ENCODE assay signal across 19 mouse cellular contexts in genomic region chr14:55066042-55066441, GRCm38 (mm10). TPM values are rescaled to one million over a fixed set of nuclear protein-coding genes. Genes with fewer than 3 reads are reported as not detected.
DNase-seq lines count a peak whose midpoint lies in the region; ATAC-seq lines count a peak whose summit lies in the region.
"Had no signal": no experiment of that assay in that cellular context is flagged by ENCODE, and none has a peak within 500 bp of the region (broad histone marks: within the 10 kb centered on the region; RNA-seq: fewer than 3 reads in every experiment).

No protein-coding gene starts in this region.

- ATAC-seq in forebrain, embryonic 15.5 days (replicated peaks) = no peak
- ATAC-seq in forebrain, embryonic 12.5 days (ENCODE audit: low FRiP score) = no peak
- no peak for ATAC-seq in liver, embryonic 12.5 days
- ATAC-seq in liver, embryonic 11.5 days (replicated peaks; ENCODE audit: low FRiP score) = no peak
- ATAC-seq: liver, postnatal 0 days; Patski had no signal

- no peak overlapping the region for H3K4me2 ChIP-seq in forebrain, embryonic 15.5 days (replicated peaks)
- no peak overlapping the region for H3K4me2 ChIP-seq in forebrain, embryonic 12.5 days
- H3K4me2 ChIP-seq in liver, embryonic 12.5 days = 0 out of 2 replicates have a peak overlapping the region, but pooled peaks have one; percentile 89
- no peak overlapping the region for H3K4me2 ChIP-seq in liver, embryonic 11.5 days
- H3K4me2 ChIP-seq: heart, embryonic 15.5 days; limb, embryonic 15.5 days; neural tube, embryonic 15.5 days had no signal

- H3K27ac ChIP-seq in forebrain, embryonic 15.5 days (replicated peaks) = 0 out of 2 replicates have a peak overlapping the region, but pooled peaks have one; percentile 46
- no peak overlapping the region for H3K27ac ChIP-seq in forebrain, embryonic 12.5 days
- no peak overlapping the region for H3K27ac ChIP-seq in liver, embryonic 12.5 days
- no peak overlapping the region for H3K27ac ChIP-seq in liver, embryonic 11.5 days (ENCODE audit: low read depth, low read length)
- H3K27ac ChIP-seq: heart, embryonic 15.5 days; limb, embryonic 15.5 days; neural tube, embryonic 15.5 days; stomach, postnatal 0 days had no signal

- H3K9ac ChIP-seq in forebrain, embryonic 15.5 days (replicated peaks) = no peak overlapping the region
- no peak overlapping the region for H3K9ac ChIP-seq in forebrain, embryonic 12.5 days
- H3K9ac ChIP-seq in liver, embryonic 12.5 days = no peak overlapping the region
- H3K9ac ChIP-seq in liver, embryonic 11.5 days (ENCODE audit: low read depth, low read length) = no peak overlapping the region
- H3K9ac ChIP-seq: heart, embryonic 15.5 days; limb, embryonic 15.5 days; liver, postnatal 0 days; neural tube, embryonic 15.5 days had no signal

- H3K36me3 ChIP-seq in forebrain, embryonic 15.5 days = peaks cover 77% of the 10 kb centered on the region
- peaks cover 84% of the 10 kb centered on the region for H3K36me3 ChIP-seq in forebrain, embryonic 12.5 days (replicated peaks)
- H3K36me3 ChIP-seq in liver, embryonic 12.5 days = peaks cover 12% of the 10 kb centered on the region
- H3K36me3 ChIP-seq in liver, embryonic 11.5 days (ENCODE audit: control insufficient read depth, insufficient read depth, low read length) = no peaks in the 10 kb centered on the region
- H3K36me3 ChIP-seq: heart, embryonic 15.5 days had no signal

- no peaks in the 10 kb centered on the region for H3K9me3 ChIP-seq in forebrain, embryonic 15.5 days
- no peaks in the 10 kb centered on the region for H3K9me3 ChIP-seq in forebrain, embryonic 12.5 days
- H3K9me3 ChIP-seq in liver, embryonic 12.5 days (replicated peaks) = no peaks in the 10 kb centered on the region
- no peaks in the 10 kb centered on the region for H3K9me3 ChIP-seq in liver, embryonic 11.5 days (ENCODE audit: control insufficient read depth, low read length)
- H3K9me3 ChIP-seq: heart, embryonic 15.5 days; limb, embryonic 15.5 days; neural tube, embryonic 15.5 days had no signal

- 91% methylated on average over 8 of the region's 8 CpGs for WGBS in forebrain, embryonic 15.5 days
- 91% methylated on average over 8 of the region's 8 CpGs for WGBS in forebrain, embryonic 12.5 days
- WGBS in liver, embryonic 12.5 days (ENCODE audit: insufficient replicate concordance) = 81% methylated on average over 8 of the region's 8 CpGs
- WGBS in liver, embryonic 11.5 days = 86% methylated on average over 8 of the region's 8 CpGs

- no peak overlapping the region for H3K4me3 ChIP-seq in forebrain, embryonic 15.5 days
- H3K4me3 ChIP-seq in forebrain, embryonic 12.5 days (replicated peaks) = no peak overlapping the region
- H3K4me3 ChIP-seq in liver, embryonic 12.5 days = no peak overlapping the region
- no peak overlapping the region for H3K4me3 ChIP-seq in liver, embryonic 11.5 days (ENCODE audit: low read depth, low read length)
- H3K4me3 ChIP-seq: heart, embryonic 15.5 days; limb, embryonic 15.5 days; neural tube, embryonic 15.5 days had no signal

- peaks cover 51% of the 10 kb centered on the region for H3K4me1 ChIP-seq in forebrain, embryonic 15.5 days
- H3K4me1 ChIP-seq in forebrain, embryonic 12.5 days = peaks cover 26% of the 10 kb centered on the region
- H3K4me1 ChIP-seq in liver, embryonic 12.5 days = peaks cover 51% of the 10 kb centered on the region
- peaks cover 19% of the 10 kb centered on the region for H3K4me1 ChIP-seq in liver, embryonic 11.5 days (replicated peaks; ENCODE audit: control insufficient read depth, insufficient read depth, low read length)

- H3K27me3 ChIP-seq in forebrain, embryonic 15.5 days = no peaks in the 10 kb centered on the region
- H3K27me3 ChIP-seq in forebrain, embryonic 12.5 days = no peaks in the 10 kb centered on the region
- peaks cover 38% of the 10 kb centered on the region for H3K27me3 ChIP-seq in liver, embryonic 12.5 days (replicated peaks)
- peaks cover 11% of the 10 kb centered on the region; the same call in 1 of the 2 replicates for H3K27me3 ChIP-seq in liver, embryonic 11.5 days (replicated peaks; ENCODE audit: control insufficient read depth, insufficient read depth, low read length)
- H3K27me3 ChIP-seq: limb, embryonic 15.5 days; neural tube, embryonic 15.5 days; Patski had no signal

- no peak for DNase-seq in liver, embryonic 11.5 days (ENCODE audit: low spot score)
- peak; percentile 58 for DNase-seq in R1 (ENCODE audit: low read depth, low spot score)
- peak; percentile 45 to 53 for DNase-seq in cerebellum, postnatal 25 days
- no peak for DNase-seq in T-cell, adult 2 months (ENCODE audit: low spot score)
- DNase-seq: adrenal gland, postnatal 36 days; gastrocnemius, postnatal 25 days; kidney, adult 11 months; liver, postnatal 0 days; lung, postnatal 10 days; midbrain, embryonic 14.5 days; thymus, postnatal 25 days had no signal

RNA-seq across cellular contexts. Expression of gene Zfhx2, which starts 26.1 kb away (rescaled TPM):
- 27.4 and 30.6 TPM in 2 replicates for polyA plus RNA-seq in forebrain, embryonic 15.5 days (2015; fragmentation: Nextera tagmentation; extraction: Ambion mirVana)
- 26.3 and 28.1 TPM in 2 replicates for polyA plus RNA-seq in forebrain, embryonic 12.5 days (2016; fragmentation: Nextera tagmentation; extraction: Ambion mirVana)
- polyA plus RNA-seq in liver, embryonic 12.5 days (2016; fragmentation: Nextera tagmentation; extraction: Ambion mirVana) = 2.4 and 2.5 TPM in 2 replicates
- 2.1 and 2.8 TPM in 2 replicates for polyA plus RNA-seq in liver, embryonic 11.5 days (2014; fragmentation: Nextera tagmentation; extraction: Ambion mirVana)

RNA-seq across cellular contexts. Expression of gene Thtpa, which starts 28.5 kb away (rescaled TPM):
- polyA plus RNA-seq in forebrain, embryonic 15.5 days (2015; fragmentation: Nextera tagmentation; extraction: Ambion mirVana) = 52.2 and 52.3 TPM in 2 replicates
- 32.0 and 33.0 TPM in 2 replicates for polyA plus RNA-seq in forebrain, embryonic 12.5 days (2016; fragmentation: Nextera tagmentation; extraction: Ambion mirVana)
- polyA plus RNA-seq in liver, embryonic 12.5 days (2016; fragmentation: Nextera tagmentation; extraction: Ambion mirVana) = 6.9 TPM in 2 replicates
- polyA plus RNA-seq in liver, embryonic 11.5 days (2014; fragmentation: Nextera tagmentation; extraction: Ambion mirVana) = 10.5 and 12.6 TPM in 2 replicates

RNA-seq across cellular contexts. Expression of gene Ap1g2, which starts 40.4 kb away (rescaled TPM):
- 11.4 and 13.0 TPM in 2 replicates for polyA plus RNA-seq in forebrain, embryonic 15.5 days (2015; fragmentation: Nextera tagmentation; extraction: Ambion mirVana)
- polyA plus RNA-seq in forebrain, embryonic 12.5 days (2016; fragmentation: Nextera tagmentation; extraction: Ambion mirVana) = 10.2 and 11.4 TPM in 2 replicates
- 34.0 and 34.5 TPM in 2 replicates for polyA plus RNA-seq in liver, embryonic 12.5 days (2016; fragmentation: Nextera tagmentation; extraction: Ambion mirVana)
- polyA plus RNA-seq in liver, embryonic 11.5 days (2014; fragmentation: Nextera tagmentation; extraction: Ambion mirVana) = 45.1 and 52.9 TPM in 2 replicates

RNA-seq across cellular contexts. Expression of gene Jph4, which starts 50.7 kb away (rescaled TPM):
- polyA plus RNA-seq in forebrain, embryonic 15.5 days (2015; fragmentation: Nextera tagmentation; extraction: Ambion mirVana) = 37.4 and 38.3 TPM in 2 replicates
- polyA plus RNA-seq in forebrain, embryonic 12.5 days (2016; fragmentation: Nextera tagmentation; extraction: Ambion mirVana) = 9.0 and 9.4 TPM in 2 replicates
- polyA plus RNA-seq in liver, embryonic 12.5 days (2016; fragmentation: Nextera tagmentation; extraction: Ambion mirVana) = 0.15 and 0.18 TPM in 2 replicates
- polyA plus RNA-seq in liver, embryonic 11.5 days (2014; fragmentation: Nextera tagmentation; extraction: Ambion mirVana) = 0.44 and 0.60 TPM in 2 replicates
- polyA plus RNA-seq: liver, postnatal 0 days had no signal

RNA-seq across cellular contexts. Expression of gene Ngdn, which starts 50.8 kb away (rescaled TPM):
- 67.1 and 70.8 TPM in 2 replicates for polyA plus RNA-seq in forebrain, embryonic 15.5 days (2015; fragmentation: Nextera tagmentation; extraction: Ambion mirVana)
- polyA plus RNA-seq in forebrain, embryonic 12.5 days (2016; fragmentation: Nextera tagmentation; extraction: Ambion mirVana) = 71.7 and 73.3 TPM in 2 replicates
- 55.6 and 57.5 TPM in 2 replicates for polyA plus RNA-seq in liver, embryonic 12.5 days (2016; fragmentation: Nextera tagmentation; extraction: Ambion mirVana)
- polyA plus RNA-seq in liver, embryonic 11.5 days (2014; fragmentation: Nextera tagmentation; extraction: Ambion mirVana) = 87.0 and 95.6 TPM in 2 replicates

Comparison
In these comparisons a context has a peak if more than half of its experiments do, and no peak if none do; other contexts are left out.
1. DNase-seq: peak in R1 (single experiment) and cerebellum, postnatal 25 days (2 of 2); none in liver, embryonic 11.5 days (single experiment) and T-cell, adult 2 months (single experiment).